Mouse (Mus musculus): ENCODE data around the gene Gadl1.

DNA sequence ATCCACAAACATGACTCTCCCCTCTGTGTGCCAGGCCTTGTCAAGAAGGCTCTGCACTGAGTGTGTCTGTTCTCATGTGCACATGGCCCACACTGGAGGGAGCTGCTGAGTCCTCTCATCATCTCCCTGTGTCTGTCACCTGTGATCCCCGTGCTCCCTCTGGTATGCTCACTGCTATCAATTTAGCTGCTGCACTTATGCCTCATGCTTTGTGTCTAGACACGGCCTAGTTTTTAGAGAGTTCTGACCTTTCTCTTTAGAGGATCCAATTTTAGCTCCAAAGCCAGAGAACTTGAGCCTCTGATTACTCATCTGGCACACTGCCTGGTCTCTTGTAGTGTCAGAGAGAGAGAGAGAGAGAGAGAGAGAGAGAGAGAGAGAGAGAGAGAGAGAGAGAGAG is 42.0 kb upstream of the Gadl1 start:
- TF ChIP-seq CTCF (IDR thresholded peaks at IDR 0.05; ENCODE audit: low read depth) (peak; percentile 61), EP300 (IDR thresholded peaks at IDR 0.05; ENCODE audit: low read depth) (peak; percentile 96)

All from heart, postnatal 0 days (tissue).